Mouse (Mus musculus) frontal cortex, postnatal 36 days (tissue): ENCODE results near the gene Gm5751.
"Not testable (repeated sequence)": the region's sequence is repeated elsewhere in the genome, so short reads cannot be mapped to it uniquely, and the experiment has no call there.

ENCODE experiments used
- DNase-seq, 2 experiments: peaks; one replicate each; pipeline ENCODE4 v3.0.0; 2022; ENCODE audit warnings: low spot score in 2 of 2

Gene Gm5751

DNA sequence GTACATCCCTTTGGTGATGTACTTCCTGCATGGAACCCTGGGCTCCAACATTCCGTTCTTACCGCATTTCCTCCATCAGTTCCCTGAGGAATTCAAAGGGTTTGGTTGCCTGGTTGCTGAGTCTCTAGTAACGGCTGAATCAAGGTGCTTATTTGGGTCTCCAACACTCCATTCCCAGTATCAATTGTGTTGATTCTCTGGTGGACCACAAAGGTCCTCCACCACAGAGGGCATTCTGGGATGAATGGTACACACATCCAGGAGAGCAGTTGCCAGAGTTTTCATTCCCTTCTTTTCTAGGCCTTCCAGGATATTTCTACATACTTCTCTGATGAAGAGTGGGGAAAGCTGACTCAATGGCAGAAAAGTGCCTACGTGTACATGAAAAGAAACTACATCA is at the start of gene Gm5751:
Gene Gm5751 (plus strand): TSS at position 301 of the 400 bp plus-strand sequence.
- DNase-seq: not testable (repeated sequence)

GRCm38 (mm10) chrX:8832043-8832442 is 42.0 kb upstream of the Gm5751 start:
- peak; percentile 30 to 65 for DNase-seq

DNA sequence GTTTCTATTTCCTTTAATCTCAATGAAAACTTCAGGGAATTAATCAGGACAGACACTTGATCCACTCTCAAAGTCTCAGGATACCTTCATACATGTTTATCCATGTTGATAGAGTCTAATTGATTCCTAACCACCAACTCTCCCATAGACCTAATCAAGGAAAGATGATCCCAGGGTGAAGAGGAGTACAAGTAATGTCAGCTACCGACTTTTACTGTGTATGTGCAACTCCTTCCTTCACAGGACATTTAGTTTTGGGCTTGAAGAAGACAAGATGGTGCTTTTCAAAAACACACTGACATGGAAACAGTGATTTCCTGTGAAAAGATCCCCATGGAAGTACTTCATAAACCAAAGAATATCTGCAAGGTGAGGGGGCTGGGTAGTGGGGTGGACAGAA is 30.4 kb upstream of the Gm5751 start, which contains the start of gene Gm6592:
Gene Gm6592 (plus strand): TSS at position 301 of the 400 bp plus-strand sequence.
- DNase-seq: no peak

DNA sequence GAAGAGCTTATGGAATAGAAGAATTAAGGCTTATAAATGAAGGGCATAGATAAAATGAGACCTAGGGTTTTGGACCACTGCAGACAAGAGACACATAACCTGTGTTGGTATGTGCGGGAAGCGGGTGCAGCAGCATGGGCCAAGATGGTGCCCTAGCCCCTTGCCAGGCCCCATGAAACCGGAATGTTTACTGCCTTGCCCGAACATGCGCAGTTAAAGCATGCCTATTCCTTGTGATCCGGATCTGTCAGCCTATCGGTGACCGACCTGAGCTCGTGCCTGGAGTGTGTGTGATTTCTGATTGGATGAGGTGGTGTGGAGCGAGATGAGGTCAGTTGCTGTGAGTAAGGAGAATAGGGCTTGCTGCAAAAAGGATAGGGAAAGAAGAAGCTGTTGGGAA is 21.6 kb upstream of the Gm5751 start:
- no peak for DNase-seq

GRCm38 (mm10) chrX:8864331-8864730 is 9.7 kb upstream of the Gm5751 start:
- DNase-seq: peak; percentile 51 to 87

DNA sequence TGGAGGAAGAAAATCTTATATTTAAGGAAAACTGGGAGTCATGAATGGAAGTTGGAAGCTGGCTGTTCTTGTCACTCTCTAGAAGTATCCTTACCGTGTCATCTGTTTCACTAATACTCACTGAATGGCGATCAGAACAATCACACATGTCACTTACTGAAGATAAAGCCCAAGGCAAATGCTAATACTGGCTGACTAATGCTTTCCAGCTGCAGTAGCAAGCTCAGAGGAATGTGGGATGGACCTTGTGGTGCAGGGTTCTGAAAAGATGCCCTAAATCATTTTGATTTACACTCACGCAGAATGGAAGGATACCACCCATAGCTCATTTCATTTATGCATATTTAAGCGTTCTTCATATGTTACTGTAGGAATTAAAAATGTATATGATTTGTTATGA is 10.3 kb downstream of the Gm5751 start:
- no peak for DNase-seq

GRCm38 (mm10) chrX:8891975-8892342 is 17.9 kb downstream of the Gm5751 start:
- DNase-seq: no peak

- DNase-seq: peak; percentile 51 to 57
Measured at GRCm38 (mm10) chrX:8892343-8893155, 18.5 kb downstream of the Gm5751 start, which contains the start of gene B630019K06Rik. TSS of gene B630019K06Rik (plus strand) at chrX:8892382.

GRCm38 (mm10) chrX:8893182-8893651 is 19.2 kb downstream of the Gm5751 start:
- peak; percentile 8 to 9 for DNase-seq

DNA sequence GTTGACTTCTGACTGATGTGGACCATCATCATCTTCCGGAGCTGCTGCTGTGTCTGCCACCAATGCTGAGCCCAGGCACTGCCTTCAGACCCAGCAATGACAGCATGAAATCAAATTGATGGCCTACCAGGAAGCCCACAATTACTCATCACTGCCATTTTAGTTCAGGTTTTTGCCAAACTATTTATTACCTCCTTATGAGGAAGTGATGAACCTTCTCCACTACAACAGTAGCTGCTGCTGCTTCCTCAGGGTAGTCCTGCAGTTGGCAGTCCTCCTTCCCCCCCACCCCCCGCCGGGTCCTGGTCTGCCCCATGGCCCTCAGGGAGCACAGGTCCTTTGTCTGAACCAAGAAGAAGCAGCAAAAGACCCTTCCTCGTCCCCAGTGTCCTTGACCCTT is 26.8 kb downstream of the Gm5751 start:
- DNase-seq: no peak

DNA sequence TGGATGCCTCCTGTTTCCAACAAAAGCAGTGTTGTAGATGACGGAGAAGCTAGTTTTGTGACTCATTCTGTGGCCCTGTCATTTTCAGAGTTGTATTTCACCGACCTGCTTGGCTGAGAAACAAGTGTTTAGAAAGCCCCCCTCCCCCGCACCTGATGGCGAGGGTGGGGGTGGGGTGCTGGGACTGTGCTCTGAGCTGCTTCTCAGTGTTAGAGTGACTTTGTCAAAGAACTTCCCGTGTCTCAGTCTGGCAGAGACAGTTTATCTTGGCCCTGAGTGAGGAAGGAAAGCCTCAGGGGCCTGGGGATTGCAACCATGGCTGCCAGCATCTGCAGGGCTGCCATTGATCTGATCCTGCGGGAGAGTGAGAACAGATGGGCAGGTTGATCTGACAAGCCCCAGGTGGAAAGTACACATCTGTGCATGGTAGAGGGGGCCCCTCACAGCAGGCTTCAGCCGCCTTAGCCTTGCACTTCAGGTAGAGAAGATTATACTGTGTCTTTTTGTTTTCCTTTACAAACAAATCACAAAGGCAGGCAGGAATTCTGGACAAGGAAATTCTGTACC is 27.9 kb downstream of the Gm5751 start:
- no peak for DNase-seq

GRCm38 (mm10) chrX:8921080-8921479 is 47.0 kb downstream of the Gm5751 start:
- DNase-seq: no peak

- DNase-seq: no peak
Measured at GRCm38 (mm10) chrX:8921813-8922607, 48.0 kb downstream of the Gm5751 start.

- no peak for DNase-seq
Measured at GRCm38 (mm10) chrX:8927308-8927707, 53.3 kb downstream of the Gm5751 start.
